Comparison of ENCODE assay signal across 8 mouse cellular contexts in genomic region chr5:142817524-142818434, GRCm38 (mm10). TPM values are rescaled to one million over a fixed set of nuclear protein-coding genes. Genes with fewer than 3 reads are reported as not detected.
DNase-seq lines count a peak whose midpoint lies in the region; ATAC-seq and TF ChIP-seq lines count a peak whose summit lies in the region.

Tnrc18 (minus strand) TSS chr5:142817662.

- intact Hi-C loops in gastrocnemius, adult 2 months (cut with DNase I): loop anchor here (2.0 kb wide), 1 partner anchor 49 kb away; no protein-coding TSS in a partner anchor

- no peaks in the 10 kb centered on the region for H3K36me3 ChIP-seq in hindbrain, embryonic 16.5 days (ENCODE audit: control insufficient read depth, insufficient read depth, low read length)

- H3K27me3 ChIP-seq in hindbrain, embryonic 16.5 days (replicated peaks; ENCODE audit: control insufficient read depth, insufficient read depth, low read length): no peaks in the 10 kb centered on the region

- peak; percentile 74 for ATAC-seq in hindbrain, embryonic 16.5 days

- no peak; the same call in 1 of the 2 replicates for TF ChIP-seq CTCF in gastrocnemius, adult 2 months (IDR thresholded peaks at IDR 0.05)

- no peaks in the 10 kb centered on the region for H3K9me3 ChIP-seq in hindbrain, embryonic 16.5 days (ENCODE audit: control insufficient read depth, low read length)

- under 1% methylated on average over 54 of the region's 56 CpGs for WGBS in hindbrain, embryonic 16.5 days

- peak within 1 kb of the TSS; percentile 99 for H3K4me3 ChIP-seq in gastrocnemius, adult 2 months
- peak within 1 kb of the TSS; percentile 92 for H3K4me3 ChIP-seq in hindbrain, embryonic 16.5 days (ENCODE audit: low read length)

- H3K4me2 ChIP-seq in hindbrain, embryonic 16.5 days (ENCODE audit: low read length): peak within 1 kb of the TSS; percentile 95

- DNase-seq in WW6 (ENCODE audit: low read depth, low spot score): peak; percentile 95
- peak; percentile 99 to 100 for DNase-seq in cerebellum, postnatal 4 days (ENCODE audit: low spot score in 2 of 2)
- DNase-seq in gastrocnemius, adult 2 months: peak; percentile 99
- DNase-seq in left cerebral cortex, adult 18-20 months (ENCODE audit: low spot score in 2 of 2): peak; percentile 98 to 99
- DNase-seq in lung, postnatal 4 days: peak; percentile 99
- peak; percentile 99 for DNase-seq in retina, postnatal 7 days (ENCODE audit: low read depth, low spot score)
- peak; percentile 98 for DNase-seq in urinary bladder, postnatal 10 days (ENCODE audit: low spot score)

- peaks cover 6% of the 10 kb centered on the region; the same call in 1 of the 2 replicates for H3K4me1 ChIP-seq in hindbrain, embryonic 16.5 days (ENCODE audit: control insufficient read depth, insufficient read depth, low read depth, low read length)

- peak within 1 kb of the TSS; percentile 100 for H3K27ac ChIP-seq in gastrocnemius, adult 2 months
- peak within 1 kb of the TSS; percentile 100 for H3K27ac ChIP-seq in hindbrain, embryonic 16.5 days (ENCODE audit: low read depth, low read length)

- peak within 1 kb of the TSS; percentile 100 for H3K9ac ChIP-seq in hindbrain, embryonic 16.5 days (ENCODE audit: low read depth, low read length)

RNA-seq across cellular contexts. Expression of gene Tnrc18, which starts in this region (rescaled TPM):
- total RNA-seq in gastrocnemius, adult 2 months (2021): 10 to 100 TPM; 31.5 to 32.0 TPM
- polyA plus RNA-seq in hindbrain, embryonic 16.5 days (2015; fragmentation: Nextera tagmentation; extraction: Ambion mirVana): 19.7 and 23.8 TPM in 2 replicates
- 100 to 1,000 TPM; 116 to 122 TPM for total RNA-seq in left cerebral cortex, adult 18-20 months (2021)

Comparison
In these comparisons a context has a peak if more than half of its experiments do, and no peak if none do; other contexts are left out.
1. Peak in every context shown above with its lines: DNase-seq, ATAC-seq, H3K4me3 ChIP-seq and H3K27ac ChIP-seq.